Mouse (Mus musculus) cerebellum, postnatal 25 days (tissue): ENCODE results near the gene Sun5.

Experiments used
- DNase-seq, 2 experiments: peaks; one replicate each; pipeline ENCODE4 v3.0.0; 2021; ENCODE audit warnings: mixed read lengths in 2 of 2

Sun5 gene

DNA sequence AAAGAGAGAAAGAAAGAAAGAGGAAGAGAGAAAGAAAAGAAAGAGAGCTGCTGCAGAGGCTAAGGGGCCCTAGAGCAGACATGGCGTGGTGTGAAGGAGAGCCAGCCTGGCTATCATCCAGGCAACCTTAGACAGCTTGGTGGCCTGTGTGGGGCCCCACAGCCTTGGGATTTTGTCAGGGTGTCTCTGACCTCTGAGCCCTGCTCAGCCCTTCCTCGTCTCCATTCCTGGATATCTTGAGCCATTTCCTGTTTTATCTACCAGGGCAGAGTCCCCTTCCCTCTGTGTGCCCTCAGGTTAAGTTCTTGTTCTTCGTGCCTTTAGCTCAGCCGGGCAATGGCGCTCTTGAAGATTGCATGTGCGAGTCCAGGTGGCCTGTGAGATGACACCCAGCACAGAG is 62.0 kb downstream of the Sun5 start:
- DNase-seq, result no peak

DNA sequence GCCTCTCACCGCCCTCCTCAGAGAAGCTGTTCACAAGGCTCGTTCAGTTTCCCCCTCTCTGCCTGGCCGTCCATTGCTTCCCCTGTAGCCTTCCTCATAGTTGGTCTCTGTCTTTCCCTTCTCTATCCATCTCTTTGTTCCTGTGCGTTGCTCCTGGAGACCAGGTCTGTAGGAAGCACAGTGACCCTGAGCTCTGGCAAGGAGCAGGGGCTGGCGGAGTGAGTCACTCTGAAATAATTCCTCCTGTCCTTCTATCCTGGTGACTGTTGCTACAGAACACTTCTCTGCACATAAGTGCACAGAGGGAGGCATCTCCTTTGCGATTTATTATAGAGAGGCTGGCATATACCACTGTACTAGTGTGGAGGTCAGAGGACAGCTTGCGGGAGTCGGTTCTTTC is 62.7 kb downstream of the Sun5 start:
- no peak for DNase-seq

DNA sequence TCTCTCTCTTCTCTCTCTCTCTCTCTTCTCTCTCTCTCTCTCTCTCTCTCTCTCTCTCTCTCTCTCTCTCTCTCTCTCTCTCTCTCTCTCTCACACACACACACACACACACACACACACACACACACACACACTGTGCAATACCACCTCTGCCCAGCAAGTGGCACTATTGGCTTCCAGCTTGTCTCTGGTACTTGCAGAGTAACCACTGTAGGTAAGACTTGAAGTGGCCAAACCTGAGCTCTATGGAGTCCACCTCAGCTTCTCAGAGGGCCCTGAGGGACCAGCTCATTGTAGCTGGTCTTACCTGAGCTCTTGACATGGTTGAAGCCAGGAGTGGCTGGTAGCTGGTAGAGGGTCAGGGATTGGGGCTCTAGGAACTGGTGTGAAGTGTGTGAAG is 63.4 kb downstream of the Sun5 start:
- peak; percentile 83 to 90 for DNase-seq
